Mouse (Mus musculus) heart, adult 2 months (tissue): ENCODE results near the gene Pknox1.

ENCODE experiments used
- CTCF ChIP-seq: fragments of 200-600 bp; IDR thresholded peaks from 2 replicates; pipeline ENCODE4 v1.8.1; 2022; ENCODE audit warnings: antibody characterized with exemption, mild to moderate bottlenecking, moderate library complexity
- EP300 ChIP-seq: fragments of 200-500 bp; IDR thresholded peaks from 2 replicates; pipeline ENCODE4 v1.6.1; 2011; ENCODE audit warnings: low read depth, low read length, control low read depth; ENCODE audit not compliant: insufficient read depth
- POLR2A ChIP-seq: fragments of 200-500 bp; IDR thresholded peaks from 2 replicates; pipeline ENCODE4 v1.6.1; 2011; ENCODE audit warnings: mild to moderate bottlenecking, low read depth, low read length, control low read depth; ENCODE audit not compliant: insufficient read depth

- TF ChIP-seq EP300 (no peak), CTCF (no peak), POLR2A (no peak)
These were observed 90.8 kb downstream of the Pknox1 start for GRCm38 (mm10) chr17:31655366-31655765.
